Mouse (Mus musculus) limb, embryonic 15.5 days (tissue): ENCODE measurements around the gene Tmem182. TPM values are rescaled to one million over a fixed set of nuclear protein-coding genes. Genes with fewer than 3 reads are reported as not detected.

ENCODE experiments used
- ATAC-seq: fragments of 200-750 bp; cut with Nextera tagmentation; 2 replicates; pipeline ENCODE4 v1.8.0; 2017; ENCODE audit warnings: low read depth, moderate TSS enrichment; ENCODE audit not compliant: insufficient number of reproducible peaks, low FRiP score, low TSS enrichment
- H3K27ac ChIP-seq: fragments of 300-500 bp; sonication (generic); 2 replicates; pipeline ENCODE4 v1.5.1; 2015; ENCODE audit warnings: moderate library complexity, mild to moderate bottlenecking, inconsistent platforms
- H3K27me3 ChIP-seq: fragments of 300-500 bp; sonication (generic); 2 replicates; pipeline ENCODE4 v1.6.1; 2015; ENCODE audit warnings: inconsistent platforms
- H3K36me3 ChIP-seq: fragments of 300-500 bp; sonication (generic); 2 replicates; pipeline ENCODE4 v1.6.1; 2015; ENCODE audit warnings: inconsistent platforms
- H3K4me1 ChIP-seq: fragments of 300-500 bp; sonication (generic); 2 replicates; pipeline ENCODE4 v1.6.1; 2015; ENCODE audit warnings: inconsistent platforms
- H3K4me2 ChIP-seq: fragments of 300-500 bp; sonication (generic); 2 replicates; pipeline ENCODE4 v1.6.1; 2015; ENCODE audit warnings: mild to moderate bottlenecking, inconsistent platforms
- H3K4me3 ChIP-seq: fragments of 300-500 bp; sonication (generic); 2 replicates; pipeline ENCODE4 v1.5.1; 2015; ENCODE audit warnings: mild to moderate bottlenecking, inconsistent platforms
- H3K9ac ChIP-seq: fragments of 300-500 bp; sonication (generic); 2 replicates; pipeline ENCODE4 v1.6.1; 2015; ENCODE audit warnings: inconsistent platforms
- H3K9me3 ChIP-seq: fragments of 300-500 bp; sonication (generic); 2 replicates; pipeline ENCODE4 v1.6.1; 2016; ENCODE audit warnings: inconsistent platforms
- WGBS: fragments of 180-500 bp; shearing (Covaris S2); methylation state at CpG from one replicate; pipeline ENCODE4 v1.1.7; 2015; 5-methylcytosine and 5-hydroxymethylcytosine counted together
- polyA plus RNA-seq: library from polyadenylated mRNA; unstranded; fragments of >200 nt; fragmentation: Nextera tagmentation; extraction: Ambion mirVana; gene quantifications from 2 replicates; pipeline ENCODE4 v1.2.1, GENCODE M21; 2015

Gene Tmem182
- polyA plus RNA-seq, 1 experiment from 2014 or later, result 3.3 TPM

- peaks cover 7% of the 10 kb centered on the region for H3K4me1 ChIP-seq
- no peak overlapping the region for H3K4me3 ChIP-seq
- no peaks in the 10 kb centered on the region for H3K27me3 ChIP-seq
- no peak overlapping the region for H3K4me2 ChIP-seq
- no peaks in the 10 kb centered on the region for H3K36me3 ChIP-seq
- ATAC-seq, result peak; percentile 38; the same call in 1 of the 2 replicates
- 72% methylated on average over 5 of the region's 5 CpGs for WGBS
- H3K9me3 ChIP-seq, result no peaks in the 10 kb centered on the region
- 0 out of 2 replicates have a peak overlapping the region, but pooled peaks have one; percentile 2 for H3K27ac ChIP-seq
- H3K9ac ChIP-seq, result no peak overlapping the region
Measured at GRCm38 (mm10) chr1:40841032-40841761, 35.8 kb downstream of the Tmem182 start.

GRCm38 (mm10) chr1:40844616-40845015 is 39.2 kb downstream of the Tmem182 start:
- Histone ChIP-seq H3K9ac (no peak overlapping the region), H3K27ac (no peak overlapping the region), H3K36me3 (no peaks in the 10 kb centered on the region), H3K4me3 (no peak overlapping the region), H3K9me3 (no peaks in the 10 kb centered on the region), H3K4me1 (peaks cover 7% of the 10 kb centered on the region), H3K4me2 (no peak overlapping the region), H3K27me3 (no peaks in the 10 kb centered on the region)
- no peak for ATAC-seq

- no peaks in the 10 kb centered on the region for H3K27me3 ChIP-seq
- ATAC-seq, result no peak
- no peak overlapping the region for H3K27ac ChIP-seq
- no peaks in the 10 kb centered on the region for H3K9me3 ChIP-seq
- H3K4me2 ChIP-seq, result no peak overlapping the region
- no peak overlapping the region for H3K4me3 ChIP-seq
- WGBS, result 43% methylated on average over 2 of the region's 2 CpGs
- H3K9ac ChIP-seq, result no peak overlapping the region
- H3K36me3 ChIP-seq, result no peaks in the 10 kb centered on the region
- H3K4me1 ChIP-seq, result no peaks in the 10 kb centered on the region
Measured at GRCm38 (mm10) chr1:40847196-40847938, 42.0 kb downstream of the Tmem182 start.

DNA sequence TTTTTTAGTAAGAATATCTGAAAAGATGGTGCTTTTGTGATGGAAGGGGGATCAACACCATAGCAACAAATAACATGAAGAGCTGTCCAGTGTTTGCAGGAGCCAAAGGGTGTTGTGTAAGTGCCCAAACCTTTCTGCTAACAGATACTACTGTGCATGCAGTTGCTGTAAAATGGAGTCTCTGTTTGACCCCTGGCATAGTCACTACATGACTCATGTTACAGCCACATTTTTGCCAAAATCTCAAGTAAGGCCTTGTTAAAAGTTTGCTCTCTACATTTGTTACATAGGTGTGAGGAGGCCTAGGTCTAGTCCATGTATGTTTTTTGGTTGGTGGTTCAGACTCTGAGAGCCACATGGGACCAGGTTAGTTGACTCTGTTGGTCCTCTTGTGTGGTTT is 45.9 kb downstream of the Tmem182 start:
- no peaks in the 10 kb centered on the region for H3K4me1 ChIP-seq
- H3K4me2 ChIP-seq, result no peak overlapping the region
- H3K9me3 ChIP-seq, result no peaks in the 10 kb centered on the region
- no peak overlapping the region for H3K27ac ChIP-seq
- no peaks in the 10 kb centered on the region for H3K36me3 ChIP-seq
- no peaks in the 10 kb centered on the region for H3K27me3 ChIP-seq
- no peak overlapping the region for H3K9ac ChIP-seq
- H3K4me3 ChIP-seq, result no peak overlapping the region
- no peak for ATAC-seq

DNA sequence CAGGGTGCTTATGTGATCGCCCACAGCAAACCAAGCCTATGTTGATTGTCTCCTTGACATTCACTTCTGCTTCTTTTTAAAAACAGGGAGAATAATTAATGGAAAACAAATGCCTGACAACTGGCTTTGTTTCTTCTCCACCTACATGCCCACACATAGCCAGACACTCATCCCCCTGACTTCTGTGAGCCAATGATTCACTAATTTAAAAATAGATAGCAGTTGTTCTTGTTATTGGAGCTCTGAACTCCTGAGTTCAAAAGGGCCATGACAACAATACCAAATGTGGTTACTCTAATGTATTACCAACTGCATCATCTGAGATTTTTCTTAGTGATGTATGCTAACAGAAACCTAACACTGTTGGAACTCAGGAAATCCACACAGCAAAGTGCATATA is 49.9 kb downstream of the Tmem182 start:
- no peak overlapping the region for H3K27ac ChIP-seq
- no peaks in the 10 kb centered on the region for H3K36me3 ChIP-seq
- no peak overlapping the region for H3K9ac ChIP-seq
- no peak for ATAC-seq
- WGBS, result 81% methylated on average over 1 of the region's 1 CpGs
- no peak overlapping the region for H3K4me2 ChIP-seq
- no peaks in the 10 kb centered on the region for H3K4me1 ChIP-seq
- H3K9me3 ChIP-seq, result no peaks in the 10 kb centered on the region
- H3K4me3 ChIP-seq, result no peak overlapping the region
- H3K27me3 ChIP-seq, result no peaks in the 10 kb centered on the region

- H3K4me2 ChIP-seq, result no peak overlapping the region
- no peak for ATAC-seq
- no peaks in the 10 kb centered on the region for H3K4me1 ChIP-seq
- H3K9me3 ChIP-seq, result no peaks in the 10 kb centered on the region
- no peak overlapping the region for H3K4me3 ChIP-seq
- no peaks in the 10 kb centered on the region for H3K36me3 ChIP-seq
- H3K9ac ChIP-seq, result no peak overlapping the region
- no peaks in the 10 kb centered on the region for H3K27me3 ChIP-seq
- WGBS, result 67% methylated on average over 4 of the region's 4 CpGs
- H3K27ac ChIP-seq, result no peak overlapping the region
Measured at GRCm38 (mm10) chr1:40856846-40857636, 51.6 kb downstream of the Tmem182 start.

DNA sequence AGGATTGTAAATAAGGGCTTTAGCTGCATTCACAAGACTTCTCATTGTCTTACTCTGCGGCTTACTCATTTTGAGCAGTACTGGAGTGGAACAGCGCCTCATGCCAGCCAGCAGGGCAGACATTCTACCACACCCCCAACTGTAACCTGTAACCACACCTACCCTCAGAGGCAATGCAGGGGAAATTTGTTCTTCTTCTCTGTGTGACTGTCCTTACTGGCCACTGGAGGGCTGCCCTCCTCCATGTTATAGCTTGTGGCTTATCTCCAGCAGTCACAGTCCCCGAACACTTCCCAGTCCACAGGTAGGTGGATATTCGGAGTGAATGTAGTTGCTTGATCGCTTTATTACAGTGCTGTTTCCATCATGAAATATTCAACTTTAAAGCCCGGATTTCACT is 59.6 kb downstream of the Tmem182 start:
- Histone ChIP-seq H3K27ac (no peak overlapping the region), H3K4me3 (no peak overlapping the region), H3K36me3 (no peaks in the 10 kb centered on the region), H3K4me2 (no peak overlapping the region), H3K4me1 (no peaks in the 10 kb centered on the region), H3K9ac (no peak overlapping the region), H3K27me3 (no peaks in the 10 kb centered on the region), H3K9me3 (no peaks in the 10 kb centered on the region)
- WGBS, result 75% methylated on average over 6 of the region's 6 CpGs
- no peak for ATAC-seq

DNA sequence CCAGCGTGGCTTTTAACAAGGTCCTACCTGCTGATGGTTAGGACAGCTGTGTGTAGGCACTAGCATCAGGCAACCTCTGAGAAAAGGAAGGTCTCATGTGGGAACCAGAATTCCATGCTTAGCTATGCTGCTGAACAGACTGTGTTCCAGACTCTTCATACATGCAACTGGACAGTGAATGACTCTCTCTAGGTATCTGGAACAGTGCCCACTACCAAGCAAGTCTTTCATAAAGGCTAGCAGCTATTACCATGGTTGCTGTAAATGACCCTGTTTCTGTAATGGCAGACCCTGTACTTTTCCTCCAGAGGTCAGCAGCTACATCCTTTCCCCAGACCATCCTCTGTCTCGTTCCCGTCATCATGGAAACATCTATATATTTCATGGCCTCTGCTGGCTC is 61.7 kb downstream of the Tmem182 start:
- H3K4me1 ChIP-seq, result no peaks in the 10 kb centered on the region
- H3K9me3 ChIP-seq, result no peaks in the 10 kb centered on the region
- WGBS, result 67% methylated on average over 3 of the region's 3 CpGs
- no peaks in the 10 kb centered on the region for H3K27me3 ChIP-seq
- no peak overlapping the region for H3K27ac ChIP-seq
- no peak overlapping the region for H3K4me2 ChIP-seq
- no peak overlapping the region for H3K4me3 ChIP-seq
- H3K9ac ChIP-seq, result no peak overlapping the region
- no peaks in the 10 kb centered on the region for H3K36me3 ChIP-seq
- ATAC-seq, result no peak

DNA sequence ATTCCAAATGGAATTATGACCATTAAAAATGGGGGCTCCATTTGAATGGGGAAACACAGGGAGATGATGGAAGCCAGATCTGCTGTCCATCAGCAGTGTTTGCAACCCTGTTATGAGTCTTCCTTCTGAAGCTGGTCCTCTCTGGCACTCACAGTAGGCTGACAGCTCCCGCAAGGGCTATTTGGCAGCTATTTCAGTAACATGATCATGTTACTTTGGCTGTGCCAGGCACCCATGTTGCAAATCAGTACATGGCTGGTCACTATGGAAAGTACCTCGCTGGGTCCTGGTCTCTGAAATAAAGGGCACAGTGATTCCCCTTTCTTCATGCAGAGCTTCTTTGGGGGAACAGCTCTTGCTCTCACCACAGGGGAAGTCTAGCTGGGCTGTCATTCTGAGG is 62.2 kb downstream of the Tmem182 start:
- H3K4me3 ChIP-seq, result no peak overlapping the region
- H3K9ac ChIP-seq, result no peak overlapping the region
- ATAC-seq, result no peak
- H3K27me3 ChIP-seq, result no peaks in the 10 kb centered on the region
- 68% methylated on average over 2 of the region's 2 CpGs for WGBS
- H3K27ac ChIP-seq, result no peak overlapping the region
- H3K36me3 ChIP-seq, result no peaks in the 10 kb centered on the region
- no peaks in the 10 kb centered on the region for H3K4me1 ChIP-seq
- H3K4me2 ChIP-seq, result no peak overlapping the region
- H3K9me3 ChIP-seq, result no peaks in the 10 kb centered on the region

GRCm38 (mm10) chr1:40873760-40874455 is 68.5 kb downstream of the Tmem182 start:
- no peak for ATAC-seq
- Histone ChIP-seq H3K9me3 (no peaks in the 10 kb centered on the region), H3K4me2 (no peak overlapping the region), H3K36me3 (no peaks in the 10 kb centered on the region), H3K4me1 (0 out of 2 replicates have a peak, but pooled peaks cover 9% of the 10 kb centered on the region), H3K4me3 (no peak overlapping the region), H3K9ac (no peak overlapping the region), H3K27me3 (no peaks in the 10 kb centered on the region), H3K27ac (no peak overlapping the region)
- WGBS, result 49% methylated on average over 10 of the region's 10 CpGs

DNA sequence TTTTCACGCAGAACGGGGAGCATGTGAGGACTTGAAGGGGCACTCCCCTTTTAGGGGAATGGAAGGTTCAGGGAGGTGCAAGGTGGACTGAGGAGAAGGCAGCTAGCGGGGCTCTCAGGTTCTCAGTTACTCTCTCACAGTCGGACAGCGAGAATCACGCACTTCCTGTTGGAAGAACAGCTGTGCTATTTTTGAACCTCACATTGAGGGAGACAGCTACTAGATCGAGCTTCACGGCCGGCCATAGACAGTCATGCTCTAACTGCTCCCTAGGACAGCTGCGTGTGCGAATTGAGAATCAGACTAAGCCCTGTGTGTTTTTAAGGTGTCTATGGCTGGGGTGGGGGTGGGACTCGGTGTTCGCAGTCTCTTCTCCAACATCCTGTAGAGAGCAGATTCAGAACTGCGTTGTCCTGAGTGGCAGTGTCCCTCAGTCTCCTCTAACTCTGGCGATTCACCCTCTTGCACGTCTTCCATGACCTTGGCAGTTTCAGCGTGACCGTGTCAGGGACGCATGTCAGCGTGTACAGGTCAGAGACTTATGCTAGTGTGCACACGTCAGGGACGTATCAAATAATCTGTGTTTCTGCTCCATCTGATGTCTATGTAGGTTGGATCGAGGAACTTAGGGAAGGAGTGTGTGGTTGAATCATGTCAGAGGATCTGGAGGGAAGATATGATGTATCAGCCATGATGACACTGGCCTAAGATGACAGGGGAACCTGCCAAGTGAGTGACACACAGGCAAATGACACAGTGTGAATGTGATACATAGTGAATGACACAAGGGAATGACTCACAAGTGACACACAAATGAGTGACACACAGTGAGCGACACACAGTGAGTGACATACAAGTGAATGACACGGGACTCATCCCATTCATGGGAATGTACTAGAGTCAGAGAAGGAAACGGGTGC is 69.3 kb downstream of the Tmem182 start:
- ATAC-seq, result no peak
- Histone ChIP-seq H3K27ac (no peak overlapping the region), H3K4me2 (no peak overlapping the region), H3K27me3 (no peaks in the 10 kb centered on the region), H3K36me3 (no peaks in the 10 kb centered on the region), H3K4me3 (no peak overlapping the region), H3K9me3 (no peaks in the 10 kb centered on the region), H3K9ac (no peak overlapping the region), H3K4me1 (0 out of 2 replicates have a peak, but pooled peaks cover 14% of the 10 kb centered on the region)
- WGBS, result 78% methylated on average over 26 of the region's 26 CpGs
